In the genomic region with DNA sequence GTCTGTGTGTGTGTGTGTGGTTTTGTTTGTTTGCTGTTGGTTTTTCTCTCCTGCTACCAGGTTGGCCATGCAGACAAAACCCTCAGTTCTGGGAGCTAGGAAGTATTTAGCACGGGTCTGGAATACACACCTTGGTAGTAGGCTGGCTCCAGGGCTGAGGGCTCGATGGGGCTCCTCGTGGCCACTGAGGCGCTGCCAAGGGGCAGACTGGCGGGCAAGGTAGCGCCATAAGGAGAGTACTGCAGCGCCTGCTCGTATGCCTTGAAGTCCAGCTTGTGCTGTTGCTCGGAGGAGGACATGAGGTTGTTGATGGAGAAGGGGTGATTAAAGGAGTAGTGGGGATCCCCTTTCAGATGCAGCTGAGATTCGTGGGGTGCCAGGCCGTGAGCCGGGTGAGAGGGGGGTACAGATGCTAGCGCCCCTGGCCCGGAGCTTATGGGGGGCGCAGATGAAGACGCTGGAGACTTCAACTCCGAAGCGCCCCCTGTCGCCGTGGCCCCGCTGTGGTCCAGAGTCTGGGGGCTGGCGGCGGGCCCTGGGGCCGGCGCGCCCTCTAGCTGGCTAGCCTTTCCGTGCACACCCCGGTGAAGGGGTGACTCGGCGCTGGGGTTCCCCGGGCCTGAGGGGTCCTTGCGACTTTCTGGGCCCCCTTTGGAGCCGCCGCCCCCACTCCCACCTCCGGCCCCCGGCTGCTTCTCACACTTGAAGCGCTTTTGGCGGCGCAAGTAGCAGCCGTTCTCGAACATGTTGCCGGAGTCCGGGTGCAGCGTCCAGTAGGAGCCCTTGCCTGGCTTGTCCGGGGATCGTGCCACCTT, we compare ENCODE assay signal across 8 mouse cellular contexts. TPM values are rescaled to one million over a fixed set of nuclear protein-coding genes. Genes with fewer than 3 reads are reported as not detected.
DNase-seq lines count a peak whose midpoint lies in the region; ATAC-seq and TF ChIP-seq lines count a peak whose summit lies in the region.

No protein-coding gene starts in this region.

- ATAC-seq in cerebellum, adult (ENCODE audit: insufficient number of reproducible peaks, low FRiP score, low TSS enrichment), result no peak
- peak; percentile 11; the same call in 1 of the 2 replicates for ATAC-seq in hindbrain, embryonic 12.5 days (ENCODE audit: low FRiP score)
- ATAC-seq in lung, embryonic 16.5 days (ENCODE audit: low read depth), result peak; percentile 48
- no peak for ATAC-seq in stomach, postnatal 0 days (ENCODE audit: low FRiP score, low TSS enrichment)

- no peak overlapping the region for H3K9ac ChIP-seq in hindbrain, embryonic 12.5 days
- peak overlapping the region; percentile 75 for H3K9ac ChIP-seq in lung, embryonic 16.5 days (ENCODE audit: low read length)
- peak overlapping the region; percentile 72 for H3K9ac ChIP-seq in stomach, postnatal 0 days (ENCODE audit: low read length)

- no peak for TF ChIP-seq EP300 in stomach, postnatal 0 days (optimal IDR thresholded peaks at IDR 0.05)

- peaks cover 83% of the 10 kb centered on the region for H3K27me3 ChIP-seq in hindbrain, embryonic 12.5 days
- H3K27me3 ChIP-seq in lung, embryonic 16.5 days (ENCODE audit: control insufficient read depth, insufficient read depth, low read depth, low read length), result peaks cover 58% of the 10 kb centered on the region
- peaks cover 8% of the 10 kb centered on the region; the same call in 1 of the 2 replicates for H3K27me3 ChIP-seq in stomach, postnatal 0 days (ENCODE audit: control insufficient read depth, insufficient read depth, low read length)

- peak overlapping the region; percentile 25 for H3K4me3 ChIP-seq in hindbrain, embryonic 12.5 days
- peak overlapping the region; percentile 70 for H3K4me3 ChIP-seq in lung, embryonic 16.5 days (ENCODE audit: low read length)
- peak overlapping the region; percentile 52 for H3K4me3 ChIP-seq in stomach, postnatal 0 days (ENCODE audit: low read depth, low read length)
- H3K4me3 ChIP-seq in left cerebral cortex, adult 2 months, result no peak overlapping the region

- no peaks in the 10 kb centered on the region for H3K9me3 ChIP-seq in hindbrain, embryonic 12.5 days (replicated peaks)
- no peaks in the 10 kb centered on the region for H3K9me3 ChIP-seq in lung, embryonic 16.5 days (ENCODE audit: control insufficient read depth, low read length)
- no peaks in the 10 kb centered on the region for H3K9me3 ChIP-seq in stomach, postnatal 0 days (ENCODE audit: control insufficient read depth, low read length)

- no peak overlapping the region for H3K27ac ChIP-seq in hindbrain, embryonic 12.5 days
- peak overlapping the region; percentile 71 for H3K27ac ChIP-seq in lung, embryonic 16.5 days (ENCODE audit: low read length)
- H3K27ac ChIP-seq in stomach, postnatal 0 days (replicated peaks), result peak overlapping the region; percentile 80
- no peak overlapping the region for H3K27ac ChIP-seq in left cerebral cortex, adult 2 months

- H3K4me2 ChIP-seq in hindbrain, embryonic 12.5 days (replicated peaks), result peak overlapping the region; percentile 30
- peak overlapping the region; percentile 51 for H3K4me2 ChIP-seq in lung, embryonic 16.5 days (ENCODE audit: low read depth, low read length)
- H3K4me2 ChIP-seq in stomach, postnatal 0 days (replicated peaks; ENCODE audit: low read depth), result peak overlapping the region; percentile 60

- TF ChIP-seq CTCF in stomach, postnatal 0 days (IDR thresholded peaks at IDR 0.05; ENCODE audit: low read depth), result peak; percentile 62
- TF ChIP-seq CTCF in left cerebral cortex, adult 2 months (IDR thresholded peaks at IDR 0.05), result no peak; the same call in 1 of the 2 replicates

- under 1% methylated on average over 45 of the region's 46 CpGs for WGBS in hindbrain, embryonic 12.5 days
- under 1% methylated on average over 39 of the region's 46 CpGs for WGBS in lung, embryonic 16.5 days
- 3% methylated on average over 37 of the region's 46 CpGs for WGBS in stomach, postnatal 0 days

- H3K4me1 ChIP-seq in hindbrain, embryonic 12.5 days, result peaks cover 19% of the 10 kb centered on the region
- H3K4me1 ChIP-seq in lung, embryonic 16.5 days (replicated peaks; ENCODE audit: control insufficient read depth, insufficient read depth, low read length), result peaks cover 6% of the 10 kb centered on the region; the same call in 1 of the 2 replicates
- H3K4me1 ChIP-seq in stomach, postnatal 0 days (replicated peaks; ENCODE audit: control insufficient read depth, insufficient read depth), result no peaks in the 10 kb centered on the region

- peak; percentile 41 to 46 for DNase-seq in cerebellum, postnatal 10 days
- peak; percentile 61 for DNase-seq in embryo, embryonic 10.5 days (ENCODE audit: low spot score)
- peak; percentile 77 for DNase-seq in stomach, postnatal 0 days (ENCODE audit: low spot score)
- DNase-seq in adrenal gland, postnatal 4 days (ENCODE audit: low spot score in 2 of 2), result no peak
- DNase-seq in left cerebral cortex, adult 2 months (ENCODE audit: extremely low spot score in 1 of 2, low spot score in 2 of 2), result no peak

- H3K36me3 ChIP-seq in hindbrain, embryonic 12.5 days, result no peaks in the 10 kb centered on the region
- H3K36me3 ChIP-seq in lung, embryonic 16.5 days (ENCODE audit: control insufficient read depth, insufficient read depth, low read length), result no peaks in the 10 kb centered on the region
- H3K36me3 ChIP-seq in stomach, postnatal 0 days (ENCODE audit: control insufficient read depth, insufficient read depth, low read length), result no peaks in the 10 kb centered on the region; the same call in 1 of the 2 replicates

- intact Hi-C loops in left cerebral cortex, adult 2 months (cut with DNase I), result loop anchor here (5.0 to 10.0 kb wide), 3 partner anchors 257 to 930 kb away; a partner anchor contains a TSS

RNA-seq across cellular contexts. Expression of a gene that starts 4.6 kb away (rescaled TPM):
- polyA plus RNA-seq in hindbrain, embryonic 12.5 days (2016; fragmentation: Nextera tagmentation; extraction: Ambion mirVana), result 2.8 and 3.0 TPM in 2 replicates
- polyA plus RNA-seq in lung, embryonic 16.5 days (2015; fragmentation: Nextera tagmentation; extraction: Ambion mirVana), result 7.5 and 8.2 TPM in 2 replicates
- polyA plus RNA-seq in stomach, postnatal 0 days (2015; fragmentation: Nextera tagmentation; extraction: Ambion mirVana), result 16.1 and 28.9 TPM in 2 replicates
- under 1 TPM in 1 of 2 experiments, not detected in 1; 0.45 TPM for total RNA-seq in adrenal gland, postnatal 4 days (2021)
- total RNA-seq in left cerebral cortex, adult 2 months (2021), result not detected

RNA-seq across cellular contexts. Expression of a gene that starts 21.8 kb away (rescaled TPM):
- 1.6 and 1.9 TPM in 2 replicates for polyA plus RNA-seq in hindbrain, embryonic 12.5 days (2016; fragmentation: Nextera tagmentation; extraction: Ambion mirVana)
- 3.0 and 5.1 TPM in 2 replicates for polyA plus RNA-seq in lung, embryonic 16.5 days (2015; fragmentation: Nextera tagmentation; extraction: Ambion mirVana)
- 3.3 and 3.5 TPM in 2 replicates for polyA plus RNA-seq in stomach, postnatal 0 days (2015; fragmentation: Nextera tagmentation; extraction: Ambion mirVana)
- total RNA-seq in adrenal gland, postnatal 4 days (2021), result not detected
- total RNA-seq in left cerebral cortex, adult 2 months (2021), result under 1 TPM in 1 of 2 experiments, not detected in 1; 0.05 TPM

Comparison
In these comparisons a context has a peak if more than half of its experiments do, and no peak if none do; other contexts are left out.
1. DNase-seq: peak in cerebellum, postnatal 10 days (2 of 2), embryo, embryonic 10.5 days (single experiment) and stomach, postnatal 0 days (single experiment); none in adrenal gland, postnatal 4 days (0 of 2) and left cerebral cortex, adult 2 months (0 of 2).
2. ATAC-seq: peak in hindbrain, embryonic 12.5 days (single experiment) and lung, embryonic 16.5 days (single experiment); none in cerebellum, adult (single experiment) and stomach, postnatal 0 days (single experiment).
3. H3K27ac ChIP-seq: peak in lung, embryonic 16.5 days (single experiment) and stomach, postnatal 0 days (single experiment); none in hindbrain, embryonic 12.5 days (single experiment) and left cerebral cortex, adult 2 months (single experiment).
4. Peak in every context shown above with its lines, with median percentiles within 50 percentile points of each other: H3K4me2 ChIP-seq.